Mouse (Mus musculus) splenic B cell, adult 2 months (primary cell): ENCODE measurements around the gene Rpa1.

Experiments
- DNase-seq: peaks from one replicate; pipeline ENCODE4 v3.0.0-alpha.2; 2011; ENCODE audit warnings: low read depth, low spot score
- H3K27me3 ChIP-seq: 2 replicates; pipeline ENCODE4 v1.6.1; 2012; ENCODE audit warnings: mild to moderate bottlenecking, low read length, moderate library complexity, mixed read lengths; ENCODE audit not compliant: control insufficient read depth, poor library complexity, insufficient read depth, severe bottlenecking
- H3K36me3 ChIP-seq: 2 replicates; pipeline ENCODE4 v1.6.1; 2012; ENCODE audit warnings: mild to moderate bottlenecking, low read length, moderate library complexity, mixed read lengths; ENCODE audit not compliant: control insufficient read depth, poor library complexity, insufficient read depth, severe bottlenecking

Gene Rpa1

DNA sequence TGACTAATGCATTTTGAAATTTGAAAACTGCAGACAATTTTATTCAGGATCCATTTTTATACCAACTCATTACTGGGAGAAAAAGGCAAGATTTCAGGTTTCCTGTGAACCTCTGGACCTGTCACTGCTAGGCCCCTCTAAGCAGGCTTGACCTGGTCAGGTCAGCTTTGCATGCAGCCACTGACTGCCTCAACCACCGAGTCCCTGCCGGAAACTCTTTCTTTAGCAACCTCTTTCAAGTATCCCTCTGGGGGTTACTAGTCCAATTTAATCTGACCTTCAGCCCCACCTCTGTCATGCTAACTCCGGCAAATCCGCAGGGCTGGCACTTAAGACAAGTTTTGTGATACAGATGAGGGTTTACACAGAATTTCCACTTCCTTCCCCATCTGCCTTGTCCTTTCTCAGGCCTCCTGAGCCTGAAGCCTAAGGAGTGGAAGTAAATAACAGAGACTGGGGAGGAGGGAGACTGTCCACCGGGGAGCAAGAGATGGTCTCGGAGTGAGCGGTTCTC, 96.5 kb downstream of the Rpa1 start:
- no peak for DNase-seq
- H3K36me3 ChIP-seq: no peaks in the 10 kb centered on the region
- H3K27me3 ChIP-seq: no peaks in the 10 kb centered on the region

- DNase-seq: no peak
- Histone ChIP-seq H3K36me3 (no peaks in the 10 kb centered on the region), H3K27me3 (no peaks in the 10 kb centered on the region)
Measured at GRCm38 (mm10) chr11:75251006-75251512, 97.1 kb downstream of the Rpa1 start.

DNA sequence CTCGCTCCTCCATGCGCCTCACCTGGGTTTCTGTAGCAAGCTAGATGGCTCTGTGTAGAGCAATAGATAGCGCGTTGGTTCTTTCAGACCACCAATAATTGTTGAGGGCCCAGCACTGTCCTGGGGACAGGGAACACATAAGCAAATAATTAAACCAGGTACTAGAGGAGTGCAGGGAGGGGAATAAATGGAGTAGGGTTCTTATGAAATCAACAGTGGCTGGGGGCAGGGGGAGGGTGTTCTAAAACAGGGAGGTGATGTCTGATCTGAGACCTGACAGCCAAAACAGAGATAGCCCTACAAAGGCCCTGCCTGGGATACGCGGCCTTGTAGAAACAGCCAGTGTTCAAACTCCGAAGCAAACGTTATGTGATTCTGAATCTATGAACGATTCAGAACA, 98.5 kb downstream of the Rpa1 start:
- no peak for DNase-seq
- H3K27me3 ChIP-seq: no peaks in the 10 kb centered on the region
- no peaks in the 10 kb centered on the region for H3K36me3 ChIP-seq
